ENCODE assay signal across 30 mouse cellular contexts in genomic region chr7:101403831-101404230, GRCm38 (mm10). TPM values are rescaled to one million over a fixed set of nuclear protein-coding genes. Genes with fewer than 3 reads are reported as not detected.
DNase-seq lines count a peak whose midpoint lies in the region; ATAC-seq and TF ChIP-seq lines count a peak whose summit lies in the region.
"Had no signal": no experiment of that assay in that cellular context is flagged by ENCODE, and none has a peak within 500 bp of the region (broad histone marks: within the 10 kb centered on the region; RNA-seq: fewer than 3 reads in every experiment).

No protein-coding gene starts in this region.

- no peaks in the 10 kb centered on the region for H3K79me2 ChIP-seq in heart, adult 2 months (replicated peaks; ENCODE audit: control insufficient read depth, insufficient read depth, low read length)

- DNase-seq in heart, adult 2 months: no peak
- DNase-seq in heart, postnatal 14 days: no peak
- DNase-seq in layer of hippocampus, adult 2 months (ENCODE audit: low spot score in 2 of 2): no peak
- no peak for DNase-seq in layer of hippocampus, adult 18-20 months (ENCODE audit: low spot score in 2 of 2)
- no peak for DNase-seq in lung, embryonic 14.5 days
- DNase-seq in lung, postnatal 36 days: no peak
- no peak for DNase-seq in adrenal gland, postnatal 25 days
- DNase-seq: cerebellum, adult 11-12 months; cerebellum, postnatal 10 days; gastrocnemius, postnatal 10 days; heart, adult 11 months; heart, postnatal 36 days; retina, postnatal 1 day; right cerebral cortex, postnatal 25 days; spleen, adult 18-20 months; thymus, postnatal 25 days had no signal

- H3K27ac ChIP-seq in heart, adult 2 months: no peak overlapping the region
- H3K27ac ChIP-seq in layer of hippocampus, adult 2 months: no peak overlapping the region
- H3K27ac ChIP-seq in lung, embryonic 14.5 days (ENCODE audit: low read depth): no peak overlapping the region
- no peak overlapping the region for H3K27ac ChIP-seq in embryonic fibroblast, embryonic 13.5 days (ENCODE audit: insufficient read depth, low read length)
- H3K27ac ChIP-seq: embryonic facial prominence, embryonic 12.5 days; hindbrain, embryonic 14.5 days; liver, embryonic 15.5 days; midbrain, embryonic 15.5 days; neural tube, embryonic 13.5 days had no signal

- H3K9ac ChIP-seq in heart, adult 2 months (ENCODE audit: low read depth, low read length): no peak overlapping the region
- no peak overlapping the region for H3K9ac ChIP-seq in lung, embryonic 14.5 days
- H3K9ac ChIP-seq: embryonic facial prominence, embryonic 12.5 days; heart, embryonic 12.5 days; hindbrain, embryonic 14.5 days; liver, embryonic 15.5 days; midbrain, embryonic 15.5 days; neural tube, embryonic 13.5 days had no signal

- intact Hi-C loops in heart, adult 2 months (cut with DNase I): no loop called here
- intact Hi-C loops in heart, postnatal 14 days (cut with DNase I): no loop called here

- WGBS in heart, adult 2 months: 92% methylated on average over 5 of the region's 5 CpGs
- over 99% methylated on average over 5 of the region's 5 CpGs for WGBS in lung, embryonic 14.5 days

- no peaks in the 10 kb centered on the region for H3K9me3 ChIP-seq in lung, embryonic 14.5 days (ENCODE audit: low read depth, low read length)
- H3K9me3 ChIP-seq: embryonic facial prominence, embryonic 12.5 days; G1E; heart, embryonic 12.5 days; liver, embryonic 15.5 days; midbrain, embryonic 15.5 days; neural tube, embryonic 13.5 days had no signal

- no peaks in the 10 kb centered on the region for H3K27me3 ChIP-seq in heart, adult 2 months (ENCODE audit: control insufficient read depth, insufficient read depth, low read length)
- no peaks in the 10 kb centered on the region for H3K27me3 ChIP-seq in lung, embryonic 14.5 days (ENCODE audit: insufficient read depth, low read length)
- H3K27me3 ChIP-seq: embryonic facial prominence, embryonic 12.5 days; heart, embryonic 12.5 days; liver, embryonic 15.5 days; midbrain, embryonic 15.5 days; neural tube, embryonic 13.5 days; Patski had no signal

- peak; percentile 47 for TF ChIP-seq CTCF in heart, adult 2 months (IDR thresholded peaks at IDR 0.05)
- TF ChIP-seq CTCF in layer of hippocampus, adult 2 months (conservative IDR thresholded peaks at IDR 0.05): peak; percentile 55
- TF ChIP-seq CTCF in lung, embryonic 14.5 days (IDR thresholded peaks at IDR 0.05; ENCODE audit: low read depth): peak; percentile 49
- 0 out of 2 replicates have a peak, but pooled peaks have one; percentile 15 for TF ChIP-seq CTCF in embryonic fibroblast, embryonic 13.5 days (IDR thresholded peaks at IDR 0.05; ENCODE audit: borderline replicate concordance, insufficient read depth, low read length)

- TF ChIP-seq EP300 in heart, adult 2 months (IDR thresholded peaks at IDR 0.05; ENCODE audit: insufficient read depth, low read depth, low read length): no peak

- H3K4me1 ChIP-seq in heart, adult 2 months (ENCODE audit: control insufficient read depth, insufficient read depth, low read length): no peaks in the 10 kb centered on the region
- H3K4me1 ChIP-seq in lung, embryonic 14.5 days (ENCODE audit: insufficient read depth): no peaks in the 10 kb centered on the region
- no peaks in the 10 kb centered on the region for H3K4me1 ChIP-seq in embryonic fibroblast, embryonic 13.5 days (ENCODE audit: control insufficient read depth, insufficient read depth, low read length)
- H3K4me1 ChIP-seq: embryonic facial prominence, embryonic 12.5 days; liver, embryonic 15.5 days; midbrain, embryonic 15.5 days; neural tube, embryonic 13.5 days had no signal

- H3K36me3 ChIP-seq in heart, adult 2 months (ENCODE audit: control insufficient read depth, insufficient read depth, low read length): no peaks in the 10 kb centered on the region
- peaks cover 93% of the 10 kb centered on the region for H3K36me3 ChIP-seq in lung, embryonic 14.5 days (ENCODE audit: insufficient read depth)
- H3K36me3 ChIP-seq: midbrain, embryonic 15.5 days; neural tube, embryonic 13.5 days had no signal

- no peak overlapping the region for H3K4me2 ChIP-seq in lung, embryonic 14.5 days
- H3K4me2 ChIP-seq: embryonic facial prominence, embryonic 12.5 days; heart, embryonic 12.5 days; hindbrain, embryonic 14.5 days; liver, embryonic 15.5 days; midbrain, embryonic 15.5 days; neural tube, embryonic 13.5 days had no signal

- no peak overlapping the region for H3K4me3 ChIP-seq in heart, adult 2 months
- H3K4me3 ChIP-seq in layer of hippocampus, adult 2 months: no peak overlapping the region
- no peak overlapping the region for H3K4me3 ChIP-seq in lung, embryonic 14.5 days (ENCODE audit: low read depth, low read length)
- H3K4me3 ChIP-seq in embryonic fibroblast, embryonic 13.5 days (ENCODE audit: insufficient read depth, low read length): no peak overlapping the region
- H3K4me3 ChIP-seq: embryonic facial prominence, embryonic 12.5 days; heart, embryonic 12.5 days; liver, embryonic 15.5 days; midbrain, embryonic 15.5 days; myocyte; neural tube, embryonic 13.5 days had no signal

- ATAC-seq in lung, embryonic 14.5 days (ENCODE audit: insufficient read depth): no peak
- ATAC-seq: forebrain, embryonic 14.5 days; midbrain, embryonic 15.5 days; Patski had no signal

- no peak for TF ChIP-seq POLR2A in heart, adult 2 months (IDR thresholded peaks at IDR 0.05; ENCODE audit: insufficient read depth, low read depth, low read length)
- no peak for TF ChIP-seq POLR2A in embryonic fibroblast, embryonic 13.5 days (IDR thresholded peaks at IDR 0.05; ENCODE audit: low read depth, low read length)

RNA-seq across cellular contexts. Expression of gene Gm45837, which starts 6.9 kb away (rescaled TPM):
- not detected for total RNA-seq in heart, adult 2 months (2021)
- not detected in 2 replicates for polyA plus RNA-seq in heart, adult 2 months (2012; rRNA removed)
- not detected for total RNA-seq in heart, postnatal 14 days (2021)
- 1 to 10 TPM in 1 of 2 experiments, not detected in 1; 2.4 TPM for total RNA-seq in layer of hippocampus, adult 2 months (2021)
- 1 to 10 TPM in 1 of 2 experiments, not detected in 1; 2.0 TPM for total RNA-seq in layer of hippocampus, adult 18-20 months (2021)
- 12.2 TPM in 1 of 2 replicates, not detected in the other for polyA plus RNA-seq in lung, embryonic 14.5 days (2014; fragmentation: Nextera tagmentation; extraction: Ambion mirVana)
- 0.54 and 0.95 TPM in 2 replicates for polyA plus RNA-seq in embryonic fibroblast, embryonic 13.5 days (2011; ENCODE audit: insufficient read length, low read depth, missing spikeins)
- 4.2 TPM in 1 of 2 replicates, not detected in the other for total RNA-seq in adrenal gland, postnatal 25 days (2021)
- total RNA-seq: G1E; heart, postnatal 36 days; layer of hippocampus, postnatal 14 days; megakaryocyte-erythroid progenitor cell, adult 5-6 weeks had no signal
- polyA plus RNA-seq: embryonic facial prominence, embryonic 12.5 days; forebrain, embryonic 14.5 days; hindbrain, embryonic 14.5 days; large intestine, adult 2 months; liver, embryonic 15.5 days; midbrain, embryonic 15.5 days; neural tube, embryonic 13.5 days had no signal

RNA-seq across cellular contexts. Expression of gene Pde2a, which starts 17.7 kb away (rescaled TPM):
- 10 to 100 TPM; 56.0 to 57.1 TPM for total RNA-seq in heart, adult 2 months (2021)
- 41.6 and 57.0 TPM in 2 replicates for polyA plus RNA-seq in heart, adult 2 months (2012; rRNA removed)
- 10 to 100 TPM; 72.2 to 78.0 TPM for total RNA-seq in heart, postnatal 14 days (2021)
- 100 to 1,000 TPM; 300 to 318 TPM for total RNA-seq in layer of hippocampus, adult 2 months (2021)
- 100 to 1,000 TPM; 327 to 333 TPM for total RNA-seq in layer of hippocampus, adult 18-20 months (2021)
- polyA plus RNA-seq in lung, embryonic 14.5 days (2014; fragmentation: Nextera tagmentation; extraction: Ambion mirVana): 14.3 and 29.3 TPM in 2 replicates
- not detected in 2 replicates for polyA plus RNA-seq in embryonic fibroblast, embryonic 13.5 days (2011; ENCODE audit: insufficient read length, low read depth, missing spikeins)
- 161 and 169 TPM in 2 replicates for total RNA-seq in adrenal gland, postnatal 25 days (2021)
- polyA plus RNA-seq: G1E had no signal

RNA-seq across cellular contexts. Expression of gene Arap1, which starts 56.0 kb away (rescaled TPM):
- total RNA-seq in heart, adult 2 months (2021): 10 to 100 TPM; 30.1 to 32.6 TPM
- polyA plus RNA-seq in heart, adult 2 months (2012; rRNA removed): 55.9 and 68.5 TPM in 2 replicates
- total RNA-seq in heart, postnatal 14 days (2021): 10 to 100 TPM; 38.6 to 41.8 TPM
- 10 to 100 TPM; 19.2 to 20.0 TPM for total RNA-seq in layer of hippocampus, adult 2 months (2021)
- total RNA-seq in layer of hippocampus, adult 18-20 months (2021): 10 to 100 TPM; 15.4 to 18.0 TPM
- 108 and 122 TPM in 2 replicates for polyA plus RNA-seq in lung, embryonic 14.5 days (2014; fragmentation: Nextera tagmentation; extraction: Ambion mirVana)
- polyA plus RNA-seq in embryonic fibroblast, embryonic 13.5 days (2011; ENCODE audit: insufficient read length, low read depth, missing spikeins): 64.2 and 115 TPM in 2 replicates
- total RNA-seq in adrenal gland, postnatal 25 days (2021): 26.8 and 40.2 TPM in 2 replicates
